Mouse (Mus musculus): Measurements from ENCODE around the gene Zbtb16. TPM values are rescaled to one million over a fixed set of nuclear protein-coding genes. Genes with fewer than 3 reads are reported as not detected.

Gene Zbtb16
- polyA plus RNA-seq, 1 experiment from 2014 or later = 3.0 TPM

- Histone ChIP-seq H3K4me2 (ENCODE audit: low read depth, low read length) (no peak overlapping the region), H3K9ac (replicated peaks; ENCODE audit: low read length) (no peak overlapping the region), H3K4me3 (ENCODE audit: low read depth, low read length) (no peak overlapping the region), H3K27ac (replicated peaks; ENCODE audit: low read depth, low read length) (no peak overlapping the region), H3K27me3 (ENCODE audit: control insufficient read depth, insufficient read depth, low read length) (no peaks in the 10 kb centered on the region), H3K9me3 (replicated peaks; ENCODE audit: control insufficient read depth, low read length) (no peaks in the 10 kb centered on the region), H3K4me1 (ENCODE audit: control insufficient read depth, insufficient read depth, low read length) (no peaks in the 10 kb centered on the region; the same call in 1 of the 2 replicates), H3K36me3 (replicated peaks; ENCODE audit: control insufficient read depth, insufficient read depth, low read depth, low read length) (no peaks in the 10 kb centered on the region; the same call in 1 of the 2 replicates)
- DNase-seq (ENCODE audit: low spot score) = no peak
- ATAC-seq (replicated peaks; ENCODE audit: insufficient number of reproducible peaks, low FRiP score, low TSS enrichment, low read depth) = no peak
- 85% methylated on average over 6 of the region's 6 CpGs for WGBS
Observed at GRCm38 (mm10) chr9:48812352-48812751, 23.7 kb downstream of the Zbtb16 start.

- no peak overlapping the region for H3K9ac ChIP-seq (replicated peaks; ENCODE audit: low read length)
- no peaks in the 10 kb centered on the region for H3K27me3 ChIP-seq (ENCODE audit: control insufficient read depth, insufficient read depth, low read length)
- no peaks in the 10 kb centered on the region for H3K9me3 ChIP-seq (replicated peaks; ENCODE audit: control insufficient read depth, low read length)
- 58% methylated on average over 6 of the region's 6 CpGs for WGBS
- H3K27ac ChIP-seq (replicated peaks; ENCODE audit: low read depth, low read length) = no peak overlapping the region
- no peak overlapping the region for H3K4me3 ChIP-seq (ENCODE audit: low read depth, low read length)
- no peak overlapping the region for H3K4me2 ChIP-seq (ENCODE audit: low read depth, low read length)
- ATAC-seq (replicated peaks; ENCODE audit: insufficient number of reproducible peaks, low FRiP score, low TSS enrichment, low read depth) (no peak), DNase-seq (ENCODE audit: low spot score) (no peak)
- H3K36me3 ChIP-seq (replicated peaks; ENCODE audit: control insufficient read depth, insufficient read depth, low read depth, low read length) = no peaks in the 10 kb centered on the region; the same call in 1 of the 2 replicates
- no peaks in the 10 kb centered on the region for H3K4me1 ChIP-seq (ENCODE audit: control insufficient read depth, insufficient read depth, low read length)
Observed at GRCm38 (mm10) chr9:48806591-48806990, 29.4 kb downstream of the Zbtb16 start.

GRCm38 (mm10) chr9:48805850-48806249 is 30.2 kb downstream of the Zbtb16 start:
- ATAC-seq (replicated peaks; ENCODE audit: insufficient number of reproducible peaks, low FRiP score, low TSS enrichment, low read depth) (no peak), DNase-seq (ENCODE audit: low spot score) (peak; percentile 43)
- Histone ChIP-seq H3K4me2 (ENCODE audit: low read depth, low read length) (no peak overlapping the region), H3K4me3 (ENCODE audit: low read depth, low read length) (no peak overlapping the region), H3K27me3 (ENCODE audit: control insufficient read depth, insufficient read depth, low read length) (no peaks in the 10 kb centered on the region), H3K9me3 (replicated peaks; ENCODE audit: control insufficient read depth, low read length) (no peaks in the 10 kb centered on the region), H3K27ac (replicated peaks; ENCODE audit: low read depth, low read length) (no peak overlapping the region), H3K4me1 (ENCODE audit: control insufficient read depth, insufficient read depth, low read length) (no peaks in the 10 kb centered on the region), H3K36me3 (replicated peaks; ENCODE audit: control insufficient read depth, insufficient read depth, low read depth, low read length) (no peaks in the 10 kb centered on the region; the same call in 1 of the 2 replicates), H3K9ac (replicated peaks; ENCODE audit: low read length) (no peak overlapping the region)
- WGBS = 62% methylated on average over 8 of the region's 8 CpGs

- H3K9ac ChIP-seq (replicated peaks; ENCODE audit: low read length) = no peak overlapping the region
- 73% methylated on average over 6 of the region's 6 CpGs for WGBS
- H3K4me1 ChIP-seq (ENCODE audit: control insufficient read depth, insufficient read depth, low read length) = no peaks in the 10 kb centered on the region
- H3K27me3 ChIP-seq (ENCODE audit: control insufficient read depth, insufficient read depth, low read length) = no peaks in the 10 kb centered on the region
- H3K4me2 ChIP-seq (ENCODE audit: low read depth, low read length) = no peak overlapping the region
- DNase-seq (ENCODE audit: low spot score) (no peak), ATAC-seq (replicated peaks; ENCODE audit: insufficient number of reproducible peaks, low FRiP score, low TSS enrichment, low read depth) (no peak)
- no peak overlapping the region for H3K27ac ChIP-seq (replicated peaks; ENCODE audit: low read depth, low read length)
- H3K9me3 ChIP-seq (replicated peaks; ENCODE audit: control insufficient read depth, low read length) = no peaks in the 10 kb centered on the region
- H3K4me3 ChIP-seq (ENCODE audit: low read depth, low read length) = no peak overlapping the region
- H3K36me3 ChIP-seq (replicated peaks; ENCODE audit: control insufficient read depth, insufficient read depth, low read depth, low read length) = no peaks in the 10 kb centered on the region; the same call in 1 of the 2 replicates
Observed at GRCm38 (mm10) chr9:48804509-48804908, 31.5 kb downstream of the Zbtb16 start.

GRCm38 (mm10) chr9:48803460-48804240 is 32.4 kb downstream of the Zbtb16 start:
- DNase-seq (ENCODE audit: low spot score) (no peak), ATAC-seq (replicated peaks; ENCODE audit: insufficient number of reproducible peaks, low FRiP score, low TSS enrichment, low read depth) (no peak)
- Histone ChIP-seq H3K9ac (replicated peaks; ENCODE audit: low read length) (no peak overlapping the region), H3K4me1 (ENCODE audit: control insufficient read depth, insufficient read depth, low read length) (no peaks in the 10 kb centered on the region), H3K9me3 (replicated peaks; ENCODE audit: control insufficient read depth, low read length) (no peaks in the 10 kb centered on the region), H3K27me3 (ENCODE audit: control insufficient read depth, insufficient read depth, low read length) (no peaks in the 10 kb centered on the region), H3K4me3 (ENCODE audit: low read depth, low read length) (no peak overlapping the region), H3K27ac (replicated peaks; ENCODE audit: low read depth, low read length) (no peak overlapping the region), H3K4me2 (ENCODE audit: low read depth, low read length) (no peak overlapping the region), H3K36me3 (replicated peaks; ENCODE audit: control insufficient read depth, insufficient read depth, low read depth, low read length) (no peaks in the 10 kb centered on the region; the same call in 1 of the 2 replicates)
- WGBS = 91% methylated on average over 27 of the region's 27 CpGs

GRCm38 (mm10) chr9:48802374-48802773 is 33.6 kb downstream of the Zbtb16 start:
- no peak overlapping the region for H3K9ac ChIP-seq (replicated peaks; ENCODE audit: low read length)
- WGBS = 74% methylated on average over 5 of the region's 5 CpGs
- no peak overlapping the region for H3K4me3 ChIP-seq (ENCODE audit: low read depth, low read length)
- no peaks in the 10 kb centered on the region for H3K36me3 ChIP-seq (replicated peaks; ENCODE audit: control insufficient read depth, insufficient read depth, low read depth, low read length)
- H3K27me3 ChIP-seq (ENCODE audit: control insufficient read depth, insufficient read depth, low read length) = no peaks in the 10 kb centered on the region
- H3K27ac ChIP-seq (replicated peaks; ENCODE audit: low read depth, low read length) = no peak overlapping the region
- no peak for DNase-seq (ENCODE audit: low spot score)
- no peak for ATAC-seq (replicated peaks; ENCODE audit: insufficient number of reproducible peaks, low FRiP score, low TSS enrichment, low read depth)
- no peaks in the 10 kb centered on the region for H3K9me3 ChIP-seq (replicated peaks; ENCODE audit: control insufficient read depth, low read length)
- H3K4me2 ChIP-seq (ENCODE audit: low read depth, low read length) = no peak overlapping the region
- no peaks in the 10 kb centered on the region for H3K4me1 ChIP-seq (ENCODE audit: control insufficient read depth, insufficient read depth, low read length)

- ATAC-seq (replicated peaks; ENCODE audit: insufficient number of reproducible peaks, low FRiP score, low TSS enrichment, low read depth) (no peak), DNase-seq (ENCODE audit: low spot score) (no peak)
- WGBS = 78% methylated on average over 5 of the region's 5 CpGs
- Histone ChIP-seq H3K4me1 (ENCODE audit: control insufficient read depth, insufficient read depth, low read length) (no peaks in the 10 kb centered on the region), H3K36me3 (replicated peaks; ENCODE audit: control insufficient read depth, insufficient read depth, low read depth, low read length) (no peaks in the 10 kb centered on the region), H3K27ac (replicated peaks; ENCODE audit: low read depth, low read length) (no peak overlapping the region), H3K4me3 (ENCODE audit: low read depth, low read length) (no peak overlapping the region), H3K27me3 (ENCODE audit: control insufficient read depth, insufficient read depth, low read length) (no peaks in the 10 kb centered on the region), H3K4me2 (ENCODE audit: low read depth, low read length) (no peak overlapping the region), H3K9me3 (replicated peaks; ENCODE audit: control insufficient read depth, low read length) (no peaks in the 10 kb centered on the region), H3K9ac (replicated peaks; ENCODE audit: low read length) (no peak overlapping the region)
Observed at GRCm38 (mm10) chr9:48801322-48801721, 34.7 kb downstream of the Zbtb16 start.

GRCm38 (mm10) chr9:48800627-48801026 is 35.4 kb downstream of the Zbtb16 start:
- Histone ChIP-seq H3K9ac (replicated peaks; ENCODE audit: low read length) (no peak overlapping the region), H3K9me3 (replicated peaks; ENCODE audit: control insufficient read depth, low read length) (no peaks in the 10 kb centered on the region), H3K36me3 (replicated peaks; ENCODE audit: control insufficient read depth, insufficient read depth, low read depth, low read length) (no peaks in the 10 kb centered on the region), H3K27me3 (ENCODE audit: control insufficient read depth, insufficient read depth, low read length) (no peaks in the 10 kb centered on the region), H3K4me3 (ENCODE audit: low read depth, low read length) (no peak overlapping the region), H3K4me2 (ENCODE audit: low read depth, low read length) (no peak overlapping the region), H3K27ac (replicated peaks; ENCODE audit: low read depth, low read length) (no peak overlapping the region), H3K4me1 (ENCODE audit: control insufficient read depth, insufficient read depth, low read length) (no peaks in the 10 kb centered on the region; the same call in 1 of the 2 replicates)
- no peak for ATAC-seq (replicated peaks; ENCODE audit: insufficient number of reproducible peaks, low FRiP score, low TSS enrichment, low read depth)
- 83% methylated on average over 8 of the region's 8 CpGs for WGBS
- no peak for DNase-seq (ENCODE audit: low spot score)

Data from embryonic facial prominence, embryonic 11.5 days (tissue).